Mouse (Mus musculus): ENCODE results near the gene Tprkb.
A peak's percentile ranks its signal among the peaks of the same experiment; 100 is the strongest.
"Not testable (repeated sequence)": the region's sequence is repeated elsewhere in the genome, so short reads cannot be mapped to it uniquely, and the experiment has no call there.

The Tprkb gene

GRCm38 (mm10) chr6:85972699-85973098 is 61.0 kb downstream of the Tprkb start:
- DNase-seq (ENCODE audit: low spot score in 2 of 2) = no peak

DNA sequence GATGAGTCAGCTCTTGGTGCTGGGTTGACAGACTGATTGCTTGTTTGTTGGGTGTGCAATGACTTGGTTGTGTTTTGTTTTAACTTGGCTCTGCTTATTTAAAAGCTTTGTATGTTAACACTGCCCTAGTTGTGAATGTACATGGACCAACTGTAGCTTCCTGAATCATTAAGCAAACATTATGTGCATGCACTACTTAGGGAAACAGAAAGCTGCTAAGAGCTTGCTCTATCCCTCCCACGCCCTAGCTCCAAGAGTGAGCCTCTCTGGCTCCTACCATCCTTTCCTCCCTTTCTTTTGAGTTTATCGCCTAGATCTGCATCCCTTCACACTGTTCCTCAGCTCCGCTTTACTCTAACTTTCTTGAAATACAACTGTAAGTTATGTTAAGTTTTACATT is 61.7 kb downstream of the Tprkb start:
- peak in 1 of 2 experiments; percentile 34 for DNase-seq (ENCODE audit: low spot score in 2 of 2)

- no peak for DNase-seq (ENCODE audit: low spot score in 2 of 2)
Observed at GRCm38 (mm10) chr6:85974941-85975617, 63.4 kb downstream of the Tprkb start.

DNA sequence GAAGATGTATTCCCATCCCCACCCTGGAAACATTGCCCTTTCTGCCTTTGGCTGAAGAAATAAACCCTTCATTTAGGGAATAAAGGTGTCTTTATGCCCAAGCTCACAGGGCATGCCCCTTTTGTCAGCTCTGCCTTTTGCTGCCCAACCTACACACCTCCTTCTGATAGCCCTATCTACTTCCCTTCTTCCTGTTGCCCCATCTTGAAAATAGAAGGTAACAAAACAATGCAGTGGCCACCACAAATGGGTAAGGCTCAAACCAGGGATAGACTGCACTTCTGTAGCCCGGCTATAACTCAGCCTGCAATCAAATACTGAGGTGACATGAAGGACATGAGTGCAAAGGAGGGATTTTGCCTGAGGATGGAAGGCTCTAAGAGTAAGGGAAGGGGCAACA is 64.1 kb downstream of the Tprkb start:
- no peak for DNase-seq (ENCODE audit: low spot score in 2 of 2)

GRCm38 (mm10) chr6:85976242-85976641 is 64.6 kb downstream of the Tprkb start:
- DNase-seq (ENCODE audit: low spot score in 2 of 2) = no peak

DNA sequence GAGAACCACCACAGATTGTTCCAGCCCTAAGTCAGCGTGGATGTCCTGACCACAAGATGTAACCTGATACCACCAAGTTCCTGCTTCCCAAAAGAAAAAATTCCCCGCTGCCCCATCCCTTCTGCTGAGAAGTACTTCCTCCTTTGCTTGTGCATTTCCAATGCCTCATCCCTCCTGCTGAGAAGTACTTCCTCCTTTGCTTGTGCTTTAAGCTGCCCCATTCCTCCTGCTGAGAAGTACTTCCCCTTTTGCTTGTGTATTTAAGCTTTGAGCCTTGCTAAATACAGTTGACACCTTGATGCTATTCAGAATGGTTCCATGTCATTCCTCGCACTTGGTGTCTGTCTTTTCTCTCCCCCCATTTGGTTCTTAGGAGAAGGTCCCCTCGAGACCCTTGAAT is 67.1 kb downstream of the Tprkb start:
- DNase-seq (ENCODE audit: low spot score in 2 of 2) = not testable (repeated sequence)
